Mouse (Mus musculus) MEL (cell line): ENCODE data around the gene Cercam. TPM values are rescaled to one million over a fixed set of nuclear protein-coding genes. Genes with fewer than 3 reads are reported as not detected.

Experiments
- DNase-seq: peaks from one replicate; pipeline ENCODE4 v3.0.0; 2011; ENCODE audit warnings: low read depth, low spot score
- H3K27ac ChIP-seq: 2 replicates; pipeline ENCODE4 v1.5.1; 2012; ENCODE audit warnings: low read depth, mild to moderate bottlenecking, control low read depth, low read length, moderate library complexity; ENCODE audit not compliant: control insufficient read depth
- H3K27me3 ChIP-seq, 2 experiments: fragments of 150-350 bp in 1 of 2; sonication (generic) in 1 of 2; 2 replicates each; pipeline ENCODE4 v1.6.1; 2012; ENCODE audit warnings: low read length in 2 of 2, mild to moderate bottlenecking in 2 of 2, improper control_type of control experiment in 1 of 2, moderate library complexity in 1 of 2; ENCODE audit not compliant: insufficient read depth in 2 of 2, control insufficient read depth in 1 of 2
- H3K36me3 ChIP-seq, 2 experiments: 2 replicates each; pipeline ENCODE4 v1.6.1; 2012 to 2014; ENCODE audit warnings: low read length in 2 of 2, improper control_type of control experiment in 1 of 2, inconsistent platforms in 1 of 2, mild to moderate bottlenecking in 1 of 2; ENCODE audit not compliant: insufficient read depth in 2 of 2, control insufficient read depth in 1 of 2
- H3K4me1 ChIP-seq, 2 experiments: fragments of 150-350 bp in 1 of 2; sonication (generic) in 1 of 2; 2 replicates each; pipeline ENCODE4 v1.6.1; 2012; ENCODE audit warnings: low read length in 2 of 2, improper control_type of control experiment in 1 of 2, mild to moderate bottlenecking in 1 of 2; ENCODE audit not compliant: insufficient read depth in 2 of 2, control insufficient read depth in 1 of 2
- H3K4me3 ChIP-seq, 2 experiments: fragments of 150-350 bp in 1 of 2; sonication (generic) in 1 of 2; 2 replicates each; pipeline ENCODE4 v1.5.1; 2012; ENCODE audit warnings: low read depth in 2 of 2, low read length in 2 of 2, mild to moderate bottlenecking in 2 of 2, moderate library complexity in 2 of 2, control low read depth in 1 of 2, improper control_type of control experiment in 1 of 2; ENCODE audit not compliant: control insufficient read depth in 1 of 2, insufficient read depth in 1 of 2
- H3K79me2 ChIP-seq: 2 replicates; pipeline ENCODE4 v1.6.1; 2012; ENCODE audit warnings: mild to moderate bottlenecking, low read length, moderate library complexity; ENCODE audit not compliant: control insufficient read depth, poor library complexity, insufficient read depth
- H3K9ac ChIP-seq: 2 replicates; pipeline ENCODE4 v1.6.1; 2012; ENCODE audit warnings: low read depth, mild to moderate bottlenecking, control low read depth, low read length, moderate library complexity; ENCODE audit not compliant: control insufficient read depth, poor library complexity, severe bottlenecking
- H3K9me3 ChIP-seq: fragments of 150-350 bp; sonication (generic); replicated peaks from 2 replicates; pipeline ENCODE4 v1.6.1; 2012; ENCODE audit warnings: mild to moderate bottlenecking, low read length, improper control_type of control experiment, moderate library complexity; ENCODE audit not compliant: insufficient read depth
- BHLHE40 ChIP-seq: IDR thresholded peaks from 2 replicates; pipeline ENCODE4 v1.6.1; 2012; ENCODE audit warnings: low read depth, mild to moderate bottlenecking, inconsistent platforms, low read length, improper control_type of control experiment, borderline replicate concordance
- CHD1 ChIP-seq: IDR thresholded peaks from 2 replicates; pipeline ENCODE4 v1.6.1; 2012; ENCODE audit warnings: low read depth, mild to moderate bottlenecking, inconsistent platforms, low read length, improper control_type of control experiment
- CTCF ChIP-seq, 3 experiments: IDR thresholded peaks in 2 of 3; conservative IDR thresholded peaks in 1 of 3; 2 replicates each; pipeline ENCODE4 v1.5.1; 2011 to 2012; ENCODE audit warnings: low read length in 3 of 3, low read depth in 2 of 3, mild to moderate bottlenecking in 2 of 3, improper control_type of control experiment in 1 of 3, inconsistent platforms in 1 of 3, mixed read lengths in 1 of 3, moderate library complexity in 1 of 3; ENCODE audit not compliant: control insufficient read depth in 1 of 3, insufficient read depth in 1 of 3, poor library complexity in 1 of 3, severe bottlenecking in 1 of 3
- KAT2A ChIP-seq: conservative IDR thresholded peaks from 2 replicates; pipeline ENCODE4 v1.6.1; 2012; ENCODE audit warnings: low read depth, low read length, improper control_type of control experiment, inconsistent platforms
- MAFK ChIP-seq: IDR thresholded peaks from 2 replicates; pipeline ENCODE4 v1.6.1; 2011; ENCODE audit warnings: low read depth, mild to moderate bottlenecking, low read length, improper control_type of control experiment, borderline replicate concordance
- MXI1 ChIP-seq: IDR thresholded peaks from 2 replicates; pipeline ENCODE4 v1.6.1; 2011; ENCODE audit warnings: mild to moderate bottlenecking, low read depth, low read length, improper control_type of control experiment
- MYB ChIP-seq: IDR thresholded peaks from 2 replicates; pipeline ENCODE4 v1.6.1; 2011; ENCODE audit warnings: mild to moderate bottlenecking, low read depth, low read length, improper control_type of control experiment
- NELFE ChIP-seq: IDR thresholded peaks from 2 replicates; pipeline ENCODE4 v1.6.1; 2011; ENCODE audit warnings: low read depth, low read length, improper control_type of control experiment
- NRF1 ChIP-seq: IDR thresholded peaks from 2 replicates; pipeline ENCODE4 v1.6.1; 2014; ENCODE audit warnings: low read depth, mild to moderate bottlenecking, inconsistent platforms, low read length, improper control_type of control experiment, moderate library complexity; ENCODE audit not compliant: poor library complexity, insufficient read depth, severe bottlenecking
- POLR2AphosphoS2 ChIP-seq: IDR thresholded peaks from 2 replicates; pipeline ENCODE4 v1.6.1; 2011; ENCODE audit warnings: low read length, improper control_type of control experiment
- SIN3A ChIP-seq: IDR thresholded peaks from 2 replicates; pipeline ENCODE4 v1.6.1; 2012; ENCODE audit warnings: low read length, improper control_type of control experiment, inconsistent platforms
- SMC3 ChIP-seq: IDR thresholded peaks from 2 replicates; pipeline ENCODE4 v1.6.1; 2011; ENCODE audit warnings: low read depth, low read length, improper control_type of control experiment
- TAL1 ChIP-seq: IDR thresholded peaks from 2 replicates; pipeline ENCODE4 v1.6.1; 2012; ENCODE audit warnings: mild to moderate bottlenecking, inconsistent platforms, low read length, moderate library complexity, mixed read lengths
- TCF12 ChIP-seq: IDR thresholded peaks from 2 replicates; pipeline ENCODE4 v1.6.1; 2014; ENCODE audit warnings: low read depth, mild to moderate bottlenecking, inconsistent platforms, low read length, improper control_type of control experiment, moderate library complexity
- UBTF ChIP-seq: IDR thresholded peaks from 2 replicates; pipeline ENCODE4 v1.6.1; 2012; ENCODE audit warnings: low read depth, mild to moderate bottlenecking, inconsistent platforms, low read length, improper control_type of control experiment, moderate library complexity, borderline replicate concordance; ENCODE audit not compliant: insufficient read depth
- USF2 ChIP-seq, 2 experiments: IDR thresholded peaks; 2 replicates each; pipeline ENCODE4 v1.6.1; 2011 to 2012; ENCODE audit warnings: improper control_type of control experiment in 2 of 2, low read length in 2 of 2, borderline replicate concordance in 1 of 2, inconsistent platforms in 1 of 2, low read depth in 1 of 2, mild to moderate bottlenecking in 1 of 2; ENCODE audit not compliant: insufficient read depth in 1 of 2
- ZKSCAN1 ChIP-seq: IDR thresholded peaks from 2 replicates; pipeline ENCODE4 v1.6.1; 2012; ENCODE audit warnings: low read depth, mild to moderate bottlenecking, inconsistent platforms, low read length, improper control_type of control experiment, moderate library complexity
- ZNF384 ChIP-seq: IDR thresholded peaks from 2 replicates; pipeline ENCODE4 v1.6.1; 2012; ENCODE audit warnings: low read depth, mild to moderate bottlenecking, inconsistent platforms, low read length, improper control_type of control experiment
- polyA plus RNA-seq, 2 experiments: library from polyadenylated mRNA; stranded (reverse) in 1 of 2; unstranded in 1 of 2; fragments of >175 nt in 1 of 2; fragments of >200 nt in 1 of 2; gene quantifications; 2 replicates each; pipeline versions ENCODE4 v1.2.1 to v1.2.4; 2012; ENCODE audit warnings: low replicate concordance in 2 of 2, low read depth in 1 of 2; ENCODE audit not compliant: insufficient read length in 2 of 2, insufficient read depth in 1 of 2, missing spikeins in 1 of 2
- total RNA-seq: library from RNA; depleted of rRNA; stranded (reverse); fragments of 300-350 nt; gene quantifications from 2 replicates; pipeline ENCODE4 v1.2.3, GENCODE M21; 2012

Cercam gene
- total and polyA plus RNA-seq, 3 experiments: 8.8 to 23.4 TPM; not detected in 1

DNA sequence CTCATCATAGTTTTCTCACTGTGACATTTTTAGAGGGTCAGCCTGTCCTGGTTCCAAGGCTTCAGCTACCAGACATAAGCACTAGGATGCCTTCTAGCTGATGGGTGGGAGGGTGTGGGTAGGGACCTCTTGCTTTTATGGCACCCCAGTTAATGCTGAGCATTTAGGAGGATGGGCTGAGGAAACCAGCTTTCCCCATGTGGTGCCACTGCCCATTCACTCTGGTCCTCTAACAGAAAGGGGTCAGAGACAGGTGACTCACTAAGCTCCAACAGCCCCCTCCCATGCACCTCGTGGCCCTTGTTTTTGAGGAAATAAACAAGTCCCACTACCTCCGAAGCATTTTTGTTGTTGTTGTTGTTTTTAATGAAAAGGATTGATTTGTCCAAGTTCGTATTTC is 24.3 kb upstream of the Cercam start:
- DNase-seq: no peak
- H3K27me3 ChIP-seq: no peaks in the 10 kb centered on the region

DNA sequence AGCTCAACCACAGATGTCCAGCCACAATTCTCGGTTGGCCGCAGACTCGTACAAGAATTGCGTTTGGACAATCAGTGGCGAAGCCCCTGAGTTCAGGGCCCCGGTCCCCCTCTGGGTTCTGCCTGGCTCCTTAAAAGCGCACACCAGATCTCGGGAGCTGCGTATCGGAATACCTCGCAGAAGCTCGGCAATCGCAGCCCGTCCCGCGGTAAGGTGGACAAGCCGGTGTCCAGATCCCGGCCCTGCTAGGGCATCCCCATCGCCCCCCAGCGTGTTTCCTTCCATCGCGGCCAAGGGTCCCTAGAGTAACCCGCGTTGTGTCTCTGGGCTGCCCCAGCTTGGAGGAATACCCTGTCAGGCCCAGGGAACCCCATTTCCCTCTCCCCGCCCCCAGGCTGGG is 23.3 kb upstream of the Cercam start:
- no peak overlapping the region for H3K9ac ChIP-seq
- no peak overlapping the region for H3K4me3 ChIP-seq
- no peaks in the 10 kb centered on the region; a peak in 1 of 4 replicates for H3K4me1 ChIP-seq
- no peaks in the 10 kb centered on the region for H3K9me3 ChIP-seq
- TF ChIP-seq CTCF (IDR thresholded peaks at IDR 0.05 in 2 of 3, conservative IDR thresholded peaks at IDR 0.05 in 1 of 3; ENCODE audit: control insufficient read depth in 1 of 3, insufficient read depth in 1 of 3, low read depth in 2 of 3, low read length in 3 of 3, poor library complexity in 1 of 3, severe bottlenecking in 1 of 3): no peak
- TF ChIP-seq UBTF: no peak
- no peak for TF ChIP-seq SMC3
- no peak for TF ChIP-seq TAL1
- TF ChIP-seq BHLHE40: no peak
- no peak for TF ChIP-seq TCF12
- TF ChIP-seq NRF1: no peak
- no peak for TF ChIP-seq NELFE
- no peak for TF ChIP-seq ZNF384
- no peak for TF ChIP-seq MXI1
- no peak overlapping the region for H3K27ac ChIP-seq
- no peaks in the 10 kb centered on the region for H3K79me2 ChIP-seq
- H3K27me3 ChIP-seq: no peaks in the 10 kb centered on the region
- DNase-seq: no peak
- H3K36me3 ChIP-seq: no peaks in the 10 kb centered on the region; a peak in 3 of 4 replicates

More for the DNA sequence above, 24.3 kb upstream of the Cercam start:
- H3K36me3 ChIP-seq: no peaks in the 10 kb centered on the region; a peak in 3 of 4 replicates
- no peak overlapping the region for H3K27ac ChIP-seq
- H3K4me1 ChIP-seq: no peaks in the 10 kb centered on the region; a peak in 1 of 4 replicates
- H3K4me3 ChIP-seq: no peak overlapping the region
- no peaks in the 10 kb centered on the region for H3K79me2 ChIP-seq
- H3K9me3 ChIP-seq: no peaks in the 10 kb centered on the region
- H3K9ac ChIP-seq: no peak overlapping the region
- TF ChIP-seq CHD1: no peak
- TF ChIP-seq SIN3A: no peak
- TF ChIP-seq POLR2AphosphoS2: no peak
- TF ChIP-seq NRF1: no peak
- no peak for TF ChIP-seq USF2 (IDR thresholded peaks at IDR 0.05; ENCODE audit: borderline replicate concordance in 1 of 2, insufficient read depth in 1 of 2, low read depth in 1 of 2, low read length in 2 of 2)
- no peak for TF ChIP-seq MYB
- TF ChIP-seq TAL1: no peak
- no peak for TF ChIP-seq MAFK
- no peak for TF ChIP-seq KAT2A
- TF ChIP-seq ZNF384: no peak
- TF ChIP-seq ZKSCAN1: no peak
